Mouse (Mus musculus): ENCODE results near the gene Ccn5.

Gene Ccn5

GRCm38 (mm10) chr2:163857233-163857632 lies 36.6 kb downstream of the Ccn5 start:
- DNase-seq: no peak

GRCm38 (mm10) chr2:163858254-163858947 lies 37.7 kb downstream of the Ccn5 start:
- DNase-seq: no peak

GRCm38 (mm10) chr2:163865311-163865710 lies 44.6 kb downstream of the Ccn5 start:
- no peak for DNase-seq

DNA sequence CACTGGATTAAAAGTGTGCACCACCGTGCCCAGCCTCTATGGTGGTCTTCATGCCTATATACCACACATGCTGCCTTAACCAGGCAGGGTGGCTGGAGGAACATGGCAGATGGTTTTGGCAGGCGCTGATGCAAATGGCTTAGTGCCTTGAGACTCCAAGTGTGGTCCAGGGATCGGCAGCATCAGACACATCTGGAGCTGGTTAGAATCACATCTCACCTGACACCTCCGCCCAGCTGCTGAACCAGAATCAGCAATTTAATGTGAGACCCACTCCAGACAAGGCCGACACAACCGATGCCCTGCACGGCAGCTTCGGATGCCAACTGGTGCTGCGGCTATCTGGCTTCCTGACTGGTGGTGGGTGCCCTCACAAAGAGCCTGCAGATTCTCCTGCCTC lies 45.4 kb downstream of the Ccn5 start:
- DNase-seq: no peak

DNA sequence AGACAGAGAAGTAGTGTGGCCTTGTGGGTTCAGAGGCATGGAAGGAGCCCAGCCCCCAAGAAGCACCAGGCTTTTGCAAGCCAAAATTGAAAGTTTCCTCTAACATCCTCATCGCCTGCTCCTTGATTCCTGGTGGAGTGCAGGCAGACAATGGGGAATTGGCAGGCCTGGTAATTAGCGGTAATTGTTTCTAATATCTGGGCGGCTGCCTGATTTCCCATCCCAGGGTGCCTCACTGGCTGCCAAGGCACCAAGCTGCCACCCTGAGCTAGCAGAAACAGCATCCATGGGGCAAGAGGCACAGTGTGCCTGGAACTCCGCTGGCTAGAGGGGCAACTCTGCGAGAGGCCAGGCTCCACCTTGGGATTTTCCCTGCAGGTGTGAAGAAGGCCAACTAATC lies 49.1 kb downstream of the Ccn5 start:
- DNase-seq: no peak

DNA sequence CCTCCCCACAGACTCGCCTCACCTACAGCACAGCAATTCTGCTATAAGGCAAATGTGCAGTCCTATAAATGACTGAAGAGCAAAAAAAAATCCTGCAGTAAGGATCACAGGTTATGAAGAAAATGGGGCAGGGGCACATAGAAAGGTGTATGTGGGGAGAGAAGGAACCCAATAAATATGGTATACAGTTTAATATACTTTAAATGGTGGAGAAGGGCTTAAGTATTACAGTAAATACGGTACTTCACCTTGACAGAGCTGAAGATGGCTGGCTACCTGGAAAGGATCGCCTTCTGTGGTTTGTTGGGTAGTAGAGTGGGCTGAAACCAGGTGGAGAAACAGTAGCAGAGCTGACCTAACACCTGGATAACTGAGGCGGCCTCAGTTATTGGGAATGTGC lies 50.6 kb downstream of the Ccn5 start:
- no peak for DNase-seq

- DNase-seq: no peak
Observed at GRCm38 (mm10) chr2:163871906-163872305, 51.2 kb downstream of the Ccn5 start.

DNA sequence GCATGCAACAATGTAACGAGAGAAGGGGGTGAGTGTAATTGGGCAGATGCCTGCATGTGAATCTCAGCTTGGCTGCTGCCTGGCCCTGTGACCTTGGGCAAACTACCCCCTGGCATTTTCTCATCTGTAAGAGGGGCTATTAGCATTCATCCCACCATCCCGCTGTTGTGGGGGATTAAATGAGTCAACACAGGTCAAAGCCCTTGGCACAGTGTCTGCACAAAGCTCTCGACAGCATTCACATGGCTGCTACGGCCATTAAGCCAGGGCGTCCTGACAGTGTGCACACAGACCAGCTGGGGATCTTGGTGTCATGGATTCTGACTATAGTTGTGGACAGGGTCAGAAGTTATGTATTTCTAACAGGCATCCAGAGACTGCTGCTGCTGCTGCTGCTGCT lies 54.2 kb downstream of the Ccn5 start:
- DNase-seq: no peak

DNA sequence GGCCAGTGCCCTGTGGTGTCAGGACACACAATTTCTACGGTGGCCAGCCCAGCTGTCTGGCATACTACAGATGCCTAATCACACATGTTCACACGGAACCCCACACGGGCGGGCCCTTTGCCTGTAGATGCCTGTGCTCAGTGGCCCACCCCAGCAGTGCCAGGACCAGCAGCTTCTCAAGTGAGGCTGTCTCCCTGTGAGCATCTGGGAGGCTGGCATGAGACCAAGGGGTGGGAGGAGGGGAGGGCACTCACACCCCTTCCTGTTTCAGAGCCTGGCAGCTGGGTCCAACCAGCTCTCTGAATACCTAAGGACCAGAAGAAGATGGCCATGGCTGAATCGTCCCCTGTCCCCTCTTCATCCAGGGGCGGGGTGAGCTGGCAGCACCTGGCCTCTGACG lies 54.8 kb downstream of the Ccn5 start:
- DNase-seq: peak; percentile 9

- no peak for DNase-seq
Observed at GRCm38 (mm10) chr2:163876830-163877498, 56.3 kb downstream of the Ccn5 start.

GRCm38 (mm10) chr2:163880891-163881290 lies 60.2 kb downstream of the Ccn5 start:
- peak; percentile 63 for DNase-seq

All from lung, postnatal 36 days (tissue).